Mouse (Mus musculus): ENCODE data around the gene Pde4dip.

Pde4dip gene

GRCm38 (mm10) chr3:97900516-97901490 is 12.3 kb upstream of the Pde4dip start, which contains the start of gene Sec22b:
Gene Sec22b, plus strand, starts transcription at chr3:97901190.
- peak; percentile 56 for DNase-seq (ENCODE audit: low spot score)

GRCm38 (mm10) chr3:97898381-97898780 is 9.9 kb upstream of the Pde4dip start:
- DNase-seq (ENCODE audit: low spot score): no peak

- DNase-seq (ENCODE audit: low spot score): no peak
Measured at GRCm38 (mm10) chr3:97894695-97895094, 6.2 kb upstream of the Pde4dip start.

- no peak for DNase-seq (ENCODE audit: low spot score)
Measured at GRCm38 (mm10) chr3:97890205-97890604, 1.7 kb upstream of the Pde4dip start.

- no peak for DNase-seq (ENCODE audit: low spot score)
Measured at GRCm38 (mm10) chr3:97887785-97888167, 731 bp downstream of the Pde4dip start.

GRCm38 (mm10) chr3:97881576-97881975 is 6.9 kb downstream of the Pde4dip start:
- DNase-seq (ENCODE audit: low spot score): no peak

GRCm38 (mm10) chr3:97879222-97879621 is 9.3 kb downstream of the Pde4dip start:
- no peak for DNase-seq (ENCODE audit: low spot score)

GRCm38 (mm10) chr3:97876259-97876658 is 12.2 kb downstream of the Pde4dip start:
- no peak for DNase-seq (ENCODE audit: low spot score)

GRCm38 (mm10) chr3:97874777-97875176 is 13.7 kb downstream of the Pde4dip start:
- no peak for DNase-seq (ENCODE audit: low spot score)

GRCm38 (mm10) chr3:97869730-97870129 is 18.8 kb downstream of the Pde4dip start:
- DNase-seq (ENCODE audit: low spot score): no peak

GRCm38 (mm10) chr3:97868733-97869132 is 19.8 kb downstream of the Pde4dip start:
- DNase-seq (ENCODE audit: low spot score): no peak

GRCm38 (mm10) chr3:97868024-97868689 is 20.4 kb downstream of the Pde4dip start:
- no peak for DNase-seq (ENCODE audit: low spot score)

- no peak for DNase-seq (ENCODE audit: low spot score)
Measured at GRCm38 (mm10) chr3:97867221-97868023, 21.1 kb downstream of the Pde4dip start.

GRCm38 (mm10) chr3:97866696-97867095 is 21.8 kb downstream of the Pde4dip start:
- DNase-seq (ENCODE audit: low spot score): no peak

GRCm38 (mm10) chr3:97860820-97861451 is 27.6 kb downstream of the Pde4dip start:
- DNase-seq (ENCODE audit: low spot score): no peak

GRCm38 (mm10) chr3:97859400-97859799 is 29.1 kb downstream of the Pde4dip start:
- DNase-seq (ENCODE audit: low spot score): no peak

- no peak for DNase-seq (ENCODE audit: low spot score)
Measured at GRCm38 (mm10) chr3:97854575-97855384, 33.7 kb downstream of the Pde4dip start.

- DNase-seq (ENCODE audit: low spot score): no peak
Measured at GRCm38 (mm10) chr3:97851803-97852202, 36.7 kb downstream of the Pde4dip start.

- no peak for DNase-seq (ENCODE audit: low spot score)
Measured at GRCm38 (mm10) chr3:97847626-97848025, 40.9 kb downstream of the Pde4dip start.

GRCm38 (mm10) chr3:97846448-97846847 is 42.1 kb downstream of the Pde4dip start:
- no peak for DNase-seq (ENCODE audit: low spot score)

- no peak for DNase-seq (ENCODE audit: low spot score)
Measured at GRCm38 (mm10) chr3:97844821-97845201, 43.7 kb downstream of the Pde4dip start.

Measured in layer of hippocampus, adult 9-10 months (tissue).